In genomic region chr3:75556121-75556694, GRCm38 (mm10) we compare ENCODE assay signal across 8 mouse cellular contexts. TPM values are rescaled to one million over a fixed set of nuclear protein-coding genes. Genes with fewer than 3 reads are reported as not detected.
DNase-seq lines count a peak whose midpoint lies in the region; ATAC-seq and TF ChIP-seq lines count a peak whose summit lies in the region.

No protein-coding gene starts in this region.

- no peaks in the 10 kb centered on the region for H3K27me3 ChIP-seq in heart, postnatal 0 days (ENCODE audit: control insufficient read depth, insufficient read depth, low read length)
- H3K27me3 ChIP-seq in liver, postnatal 0 days (ENCODE audit: insufficient read depth, low read length): no peaks in the 10 kb centered on the region
- no peaks in the 10 kb centered on the region for H3K27me3 ChIP-seq in stomach, embryonic 14.5 days (ENCODE audit: control insufficient read depth, insufficient read depth, low read length)

- no peaks in the 10 kb centered on the region for H3K9me3 ChIP-seq in heart, postnatal 0 days (replicated peaks; ENCODE audit: control insufficient read depth, low read length)
- H3K9me3 ChIP-seq in liver, postnatal 0 days (ENCODE audit: low read length): no peaks in the 10 kb centered on the region
- no peaks in the 10 kb centered on the region for H3K9me3 ChIP-seq in stomach, embryonic 14.5 days (ENCODE audit: control insufficient read depth, low read depth, low read length)

- DNase-seq in gastrocnemius, adult 18-20 months (ENCODE audit: low spot score): peak; percentile 8
- no peak for DNase-seq in gastrocnemius, adult 8-10 months (ENCODE audit: low spot score in 2 of 2)
- peak; percentile 64 for DNase-seq in 416B (ENCODE audit: low read depth)
- peak; percentile 17 for DNase-seq in brain, adult 2 months (ENCODE audit: low read depth, low spot score)
- DNase-seq in heart, postnatal 0 days (ENCODE audit: low spot score): peak; percentile 26
- DNase-seq in liver, postnatal 0 days: no peak
- no peak for DNase-seq in adrenal gland, adult 18-20 months (ENCODE audit: low spot score in 2 of 2)

- no peak for TF ChIP-seq EP300 in heart, postnatal 0 days (IDR thresholded peaks at IDR 0.05; ENCODE audit: low read depth)
- TF ChIP-seq EP300 in liver, postnatal 0 days (IDR thresholded peaks at IDR 0.05; ENCODE audit: low read depth): no peak

- no peaks in the 10 kb centered on the region; the same call in 1 of the 2 replicates for H3K4me1 ChIP-seq in heart, postnatal 0 days (ENCODE audit: control insufficient read depth, insufficient read depth)
- peaks cover 15% of the 10 kb centered on the region for H3K4me1 ChIP-seq in liver, postnatal 0 days (ENCODE audit: insufficient read depth)
- H3K4me1 ChIP-seq in stomach, embryonic 14.5 days (ENCODE audit: control insufficient read depth, insufficient read depth, low read length): no peaks in the 10 kb centered on the region

- peak overlapping the region; percentile 71 for H3K4me3 ChIP-seq in heart, postnatal 0 days (ENCODE audit: low read depth, low read length)
- H3K4me3 ChIP-seq in liver, postnatal 0 days (ENCODE audit: low read depth, low read length): peak overlapping the region; percentile 98
- peak overlapping the region; percentile 91 for H3K4me3 ChIP-seq in stomach, embryonic 14.5 days (ENCODE audit: low read depth, low read length)

- peak overlapping the region; percentile 77 for H3K27ac ChIP-seq in heart, postnatal 0 days (ENCODE audit: low read depth)
- peak overlapping the region; percentile 98 for H3K27ac ChIP-seq in liver, postnatal 0 days (ENCODE audit: low read depth)
- H3K27ac ChIP-seq in stomach, embryonic 14.5 days (ENCODE audit: low read length): peak overlapping the region; percentile 66

- TF ChIP-seq CTCF in heart, postnatal 0 days (IDR thresholded peaks at IDR 0.05; ENCODE audit: low read depth): no peak
- no peak for TF ChIP-seq CTCF in liver, postnatal 0 days (IDR thresholded peaks at IDR 0.05; ENCODE audit: low read depth)

- under 1% methylated on average over 35 of the region's 36 CpGs for WGBS in heart, postnatal 0 days
- under 1% methylated on average over 31 of the region's 36 CpGs for WGBS in liver, postnatal 0 days (ENCODE audit: insufficient replicate concordance)
- WGBS in stomach, embryonic 14.5 days: under 1% methylated on average over 36 of the region's 36 CpGs

- peak overlapping the region; percentile 76 for H3K4me2 ChIP-seq in heart, postnatal 0 days (ENCODE audit: low read depth, low read length)
- H3K4me2 ChIP-seq in liver, postnatal 0 days (ENCODE audit: low read depth, low read length): peak overlapping the region; percentile 85
- peak overlapping the region; percentile 92 for H3K4me2 ChIP-seq in stomach, embryonic 14.5 days (replicated peaks; ENCODE audit: low read depth, low read length)

- peak overlapping the region; percentile 82 for H3K9ac ChIP-seq in heart, postnatal 0 days (replicated peaks; ENCODE audit: low read depth, low read length)
- H3K9ac ChIP-seq in liver, postnatal 0 days (replicated peaks): peak overlapping the region; percentile 99
- H3K9ac ChIP-seq in stomach, embryonic 14.5 days (replicated peaks; ENCODE audit: low read depth, low read length): peak overlapping the region; percentile 79

- ATAC-seq in heart, postnatal 0 days (ENCODE audit: insufficient read depth, low read depth): peak; percentile 28
- ATAC-seq in liver, postnatal 0 days: peak; percentile 46
- ATAC-seq in stomach, embryonic 14.5 days (ENCODE audit: insufficient number of reproducible peaks, insufficient read depth, low FRiP score, low read depth): peak; percentile 30

- H3K36me3 ChIP-seq in heart, postnatal 0 days (replicated peaks; ENCODE audit: control insufficient read depth, insufficient read depth, low read length): no peaks in the 10 kb centered on the region
- H3K36me3 ChIP-seq in liver, postnatal 0 days (replicated peaks; ENCODE audit: insufficient read depth, low read length): no peaks in the 10 kb centered on the region
- no peaks in the 10 kb centered on the region for H3K36me3 ChIP-seq in stomach, embryonic 14.5 days (ENCODE audit: control insufficient read depth, insufficient read depth, low read length)

RNA-seq across cellular contexts. Expression of gene Pdcd10, which starts 0.4 kb away (rescaled TPM):
- total RNA-seq in gastrocnemius, adult 18-20 months (2021): 10 to 100 TPM; 13.2 to 13.9 TPM
- 10 to 100 TPM; 12.4 to 15.2 (median 13.7) TPM for total RNA-seq in gastrocnemius, adult 8-10 months (2022)
- 42.1 and 46.1 TPM in 2 replicates for total RNA-seq in heart, postnatal 0 days (2014; rRNA removed; ENCODE audit: low replicate concordance)
- polyA plus RNA-seq in heart, postnatal 0 days (2015; fragmentation: Nextera tagmentation; extraction: Ambion mirVana): 51.3 and 54.2 TPM in 2 replicates
- 54.4 TPM in 2 replicates for polyA plus RNA-seq in liver, postnatal 0 days (2015; fragmentation: Nextera tagmentation; extraction: Ambion mirVana)
- polyA plus RNA-seq in stomach, embryonic 14.5 days (2014; fragmentation: Nextera tagmentation; extraction: Ambion mirVana): 110 and 114 TPM in 2 replicates
- 10 to 100 TPM; 51.6 to 63.3 TPM for total RNA-seq in adrenal gland, adult 18-20 months (2021)

RNA-seq across cellular contexts. Expression of gene Serpini1, which starts 1.1 kb away (rescaled TPM):
- total RNA-seq in gastrocnemius, adult 18-20 months (2021): under 1 TPM; 0.48 to 0.88 TPM
- 1 to 10 TPM in 1 of 4 experiments, under 1 TPM in 3; 0.29 to 1.1 (median 0.50) TPM for total RNA-seq in gastrocnemius, adult 8-10 months (2022)
- 1.8 and 7.5 TPM in 2 replicates for total RNA-seq in heart, postnatal 0 days (2014; rRNA removed; ENCODE audit: low replicate concordance)
- 3.7 and 3.8 TPM in 2 replicates for polyA plus RNA-seq in heart, postnatal 0 days (2015; fragmentation: Nextera tagmentation; extraction: Ambion mirVana)
- 0.15 and 0.45 TPM in 2 replicates for polyA plus RNA-seq in liver, postnatal 0 days (2015; fragmentation: Nextera tagmentation; extraction: Ambion mirVana)
- polyA plus RNA-seq in stomach, embryonic 14.5 days (2014; fragmentation: Nextera tagmentation; extraction: Ambion mirVana): 20.3 and 24.4 TPM in 2 replicates
- total RNA-seq in adrenal gland, adult 18-20 months (2021): 1 to 10 TPM; 3.1 to 4.2 TPM

Comparison
In these comparisons a context has a peak if more than half of its experiments do, and no peak if none do; other contexts are left out.
1. DNase-seq: peak in gastrocnemius, adult 18-20 months (single experiment), 416B (single experiment), brain, adult 2 months (single experiment) and heart, postnatal 0 days (single experiment); none in gastrocnemius, adult 8-10 months (0 of 2), liver, postnatal 0 days (single experiment) and adrenal gland, adult 18-20 months (0 of 2).
2. Peak in every context shown above with its lines, with median percentiles within 50 percentile points of each other: ATAC-seq, H3K27ac ChIP-seq, H3K4me2 ChIP-seq, H3K4me3 ChIP-seq and H3K9ac ChIP-seq.